Mouse (Mus musculus): ENCODE data around the gene Oaz1.

Gene Oaz1

GRCm38 (mm10) chr10:80822528-80822927 lies 3.9 kb upstream of the Oaz1 start:
- in situ Hi-C loops (cut with MboI, MseI), result loop anchor here (10.0 kb wide), 1 partner anchor 552 kb away; the partner anchor contains the start of gene Fzr1

- in situ Hi-C loops (cut with MboI, MseI), result loop anchor here (10.0 kb wide), 1 partner anchor 551 kb away; the partner anchor contains the start of gene Fzr1
These were observed 3.1 kb upstream of the Oaz1 start for GRCm38 (mm10) chr10:80823316-80823715.

- in situ Hi-C loops (cut with MboI, MseI), result loop anchor here (10.0 kb wide), 1 partner anchor 551 kb away; the partner anchor contains the start of gene Fzr1
These were observed 2.4 kb upstream of the Oaz1 start for GRCm38 (mm10) chr10:80823847-80824643.

- in situ Hi-C loops (cut with MboI, MseI), result loop anchor here (5.0 to 10.0 kb wide), 2 partner anchors 52 to 550 kb away; partner anchors contain the start of gene Fzr1
These were observed 1.6 kb upstream of the Oaz1 start for GRCm38 (mm10) chr10:80824827-80825226.

- in situ Hi-C loops (cut with MboI, MseI), result loop anchor here (5.0 to 10.0 kb wide), 2 partner anchors 50 to 548 kb away; partner anchors contain the start of gene Fzr1
These were observed 810 bp downstream of the Oaz1 start for GRCm38 (mm10) chr10:80827063-80827869.

GRCm38 (mm10) chr10:80827870-80828420 lies 1.5 kb downstream of the Oaz1 start:
- in situ Hi-C loops (cut with MboI, MseI), result loop anchor here (5.0 to 10.0 kb wide), 2 partner anchors 49 to 547 kb away; partner anchors contain the start of gene Fzr1

- in situ Hi-C loops (cut with MboI, MseI), result loop anchor here (5.0 to 10.0 kb wide), 2 partner anchors 49 to 546 kb away; partner anchors contain the start of gene Fzr1
These were observed 2.1 kb downstream of the Oaz1 start for GRCm38 (mm10) chr10:80828587-80828986.

GRCm38 (mm10) chr10:80829359-80830278 lies 3.2 kb downstream of the Oaz1 start:
- in situ Hi-C loops (cut with MboI, MseI), result loop anchor here (5.0 to 10.0 kb wide), 2 partner anchors 48 to 545 kb away; partner anchors contain the start of gene Fzr1

- in situ Hi-C loops (cut with MboI, MseI), result no loop called here
These were observed 4.7 kb downstream of the Oaz1 start for GRCm38 (mm10) chr10:80831136-80831535.

- in situ Hi-C loops (cut with MboI, MseI), result no loop called here
These were observed 6.4 kb downstream of the Oaz1 start for GRCm38 (mm10) chr10:80832818-80833217.

- in situ Hi-C loops (cut with MboI, MseI), result no loop called here
These were observed 9.2 kb downstream of the Oaz1 start for GRCm38 (mm10) chr10:80835617-80836016.

GRCm38 (mm10) chr10:80836949-80837379 lies 10.5 kb downstream of the Oaz1 start:
- in situ Hi-C loops (cut with MboI, MseI), result no loop called here

- in situ Hi-C loops (cut with MboI, MseI), result no loop called here
These were observed 11.4 kb downstream of the Oaz1 start for GRCm38 (mm10) chr10:80837827-80838226.

- in situ Hi-C loops (cut with MboI, MseI), result no loop called here
These were observed 12.0 kb downstream of the Oaz1 start for GRCm38 (mm10) chr10:80838346-80838912.

- in situ Hi-C loops (cut with MboI, MseI), result no loop called here
These were observed 13.4 kb downstream of the Oaz1 start for GRCm38 (mm10) chr10:80839848-80840247.

- in situ Hi-C loops (cut with MboI, MseI), result no loop called here
These were observed 15.2 kb downstream of the Oaz1 start for GRCm38 (mm10) chr10:80841685-80842084.

- in situ Hi-C loops (cut with MboI, MseI), result no loop called here
These were observed 15.9 kb downstream of the Oaz1 start for GRCm38 (mm10) chr10:80842334-80842733.

- in situ Hi-C loops (cut with MboI, MseI), result no loop called here
These were observed 16.9 kb downstream of the Oaz1 start for GRCm38 (mm10) chr10:80843087-80843930.

GRCm38 (mm10) chr10:80843931-80844547 lies 17.6 kb downstream of the Oaz1 start, which contains the start of gene Lingo3:
Gene Lingo3, minus strand, starts transcription at chr10:80844039.
- in situ Hi-C loops (cut with MboI, MseI), result no loop called here

Measured in T-helper 1 cell (primary cell).